Mouse (Mus musculus) limb, embryonic 14.5 days (tissue): ENCODE data around the gene Elmsan1. TPM values are rescaled to one million over a fixed set of nuclear protein-coding genes. Genes with fewer than 3 reads are reported as not detected.

Experiments
- ATAC-seq: fragments of 200-750 bp; cut with Nextera tagmentation; 2 replicates; pipeline ENCODE4 v1.8.0; 2017; ENCODE audit warnings: low read depth, moderate number of reproducible peaks, moderate TSS enrichment; ENCODE audit not compliant: low FRiP score
- DNase-seq: peaks from one replicate; pipeline ENCODE4 v3.0.0-alpha.2; 2015; ENCODE audit warnings: low spot score
- H3K27ac ChIP-seq: fragments of 300-500 bp; sonication (generic); replicated peaks from 2 replicates; pipeline ENCODE4 v1.5.1; 2014; ENCODE audit warnings: low read depth, mild to moderate bottlenecking, low read length, moderate library complexity, mixed read lengths
- H3K27me3 ChIP-seq: fragments of 300-500 bp; sonication (generic); 2 replicates; pipeline ENCODE4 v1.6.1; 2014; ENCODE audit warnings: low read length, mixed read lengths; ENCODE audit not compliant: control insufficient read depth, insufficient read depth
- H3K36me3 ChIP-seq: fragments of 300-500 bp; sonication (generic); 2 replicates; pipeline ENCODE4 v1.6.1; 2014; ENCODE audit warnings: mild to moderate bottlenecking, low read length, moderate library complexity, mixed read lengths; ENCODE audit not compliant: control insufficient read depth, insufficient read depth
- H3K4me1 ChIP-seq: fragments of 300-500 bp; sonication (generic); 2 replicates; pipeline ENCODE4 v1.6.1; 2014; ENCODE audit warnings: antibody characterized with exemption, low read length, mixed read lengths; ENCODE audit not compliant: control insufficient read depth, insufficient read depth
- H3K4me2 ChIP-seq: fragments of 300-500 bp; sonication (generic); replicated peaks from 2 replicates; pipeline ENCODE4 v1.6.1; 2014; ENCODE audit warnings: low read depth, mild to moderate bottlenecking, low read length, moderate library complexity; ENCODE audit not compliant: severe bottlenecking
- H3K4me3 ChIP-seq: fragments of 300-500 bp; sonication (generic); replicated peaks from 2 replicates; pipeline ENCODE4 v1.5.1; 2014; ENCODE audit warnings: low read length
- H3K9ac ChIP-seq: fragments of 300-500 bp; sonication (generic); 2 replicates; pipeline ENCODE4 v1.6.1; 2014; ENCODE audit warnings: mild to moderate bottlenecking, low read depth, low read length, moderate library complexity; ENCODE audit not compliant: severe bottlenecking
- H3K9me3 ChIP-seq: fragments of 300-500 bp; sonication (generic); 2 replicates; pipeline ENCODE4 v1.6.1; 2016; ENCODE audit warnings: low read length; ENCODE audit not compliant: control insufficient read depth
- POLR2A ChIP-seq: fragments of 200-500 bp; IDR thresholded peaks from 2 replicates; pipeline ENCODE4 v1.8.0; 2012; ENCODE audit warnings: inconsistent platforms, mild to moderate bottlenecking, moderate library complexity, borderline replicate concordance; ENCODE audit not compliant: insufficient read depth, insufficient read length; ENCODE audit errors: extremely low read depth
- WGBS: fragments of 180-500 bp; shearing (Covaris S2); extraction: QIAGEN DNeasy Blood & Tissue Kit; methylation state at CpG from one replicate; pipeline ENCODE4 v1.1.7; 2014; 5-methylcytosine and 5-hydroxymethylcytosine counted together
- polyA plus RNA-seq, 2 experiments: library from polyadenylated mRNA; depleted of rRNA in 1 of 2; stranded (reverse) in 1 of 2; unstranded in 1 of 2; fragments of >200 nt; fragmentation: Nextera tagmentation in 1 of 2; extraction: Ambion mirVana in 1 of 2; gene quantifications; 2 replicates each; pipeline versions ENCODE4 v1.2.1 to v1.2.3; 2012 to 2014

The Elmsan1 gene
- polyA plus RNA-seq, 2 experiments: 11.8 to 14.4 TPM

GRCm38 (mm10) chr12:84178052-84178451, 40.6 kb downstream of the Elmsan1 start:
- H3K36me3 ChIP-seq: peaks cover 12% of the 10 kb centered on the region
- no peak overlapping the region for H3K4me3 ChIP-seq
- ATAC-seq (no peak), DNase-seq (no peak)
- no peak overlapping the region for H3K27ac ChIP-seq
- no peak overlapping the region for H3K4me2 ChIP-seq
- H3K9me3 ChIP-seq: no peaks in the 10 kb centered on the region
- no peak overlapping the region for H3K9ac ChIP-seq
- H3K27me3 ChIP-seq: no peaks in the 10 kb centered on the region
- H3K4me1 ChIP-seq: peaks cover 75% of the 10 kb centered on the region
- no peak for TF ChIP-seq POLR2A
- WGBS: 42% methylated on average over 1 of the region's 1 CpGs

- Histone ChIP-seq H3K27ac (peak overlapping the region; percentile 87), H3K4me2 (peak overlapping the region; percentile 70; the same call in 1 of the 2 replicates)
Measured at GRCm38 (mm10) chr12:84176886-84177765, 41.6 kb downstream of the Elmsan1 start.

GRCm38 (mm10) chr12:84176126-84176769, 42.4 kb downstream of the Elmsan1 start:
- DNase-seq: peak; percentile 58
- ATAC-seq: no peak; the same call in 1 of the 2 replicates

More at GRCm38 (mm10) chr12:84176886-84177765, 41.6 kb downstream of the Elmsan1 start:
- DNase-seq: no peak
- no peak overlapping the region for H3K9ac ChIP-seq
- peaks cover 20% of the 10 kb centered on the region for H3K36me3 ChIP-seq
- no peak for ATAC-seq
- H3K9me3 ChIP-seq: no peaks in the 10 kb centered on the region
- no peaks in the 10 kb centered on the region for H3K27me3 ChIP-seq
- no peak overlapping the region for H3K4me3 ChIP-seq
- no peak for TF ChIP-seq POLR2A
- peaks cover 73% of the 10 kb centered on the region for H3K4me1 ChIP-seq
- 50% methylated on average over 6 of the region's 6 CpGs for WGBS

GRCm38 (mm10) chr12:84175659-84176061, 43.0 kb downstream of the Elmsan1 start:
- H3K4me2 ChIP-seq: peak overlapping the region; percentile 70
- H3K9ac ChIP-seq: peak overlapping the region; percentile 63
- H3K27me3 ChIP-seq: no peaks in the 10 kb centered on the region
- peaks cover 58% of the 10 kb centered on the region for H3K4me1 ChIP-seq
- ATAC-seq: peak; percentile 51
- DNase-seq: peak; percentile 82
- peak overlapping the region; percentile 87 for H3K27ac ChIP-seq
- TF ChIP-seq POLR2A: no peak
- H3K9me3 ChIP-seq: no peaks in the 10 kb centered on the region
- under 1% methylated on average over 13 of the region's 20 CpGs for WGBS
- peak overlapping the region; percentile 42 for H3K4me3 ChIP-seq
- peaks cover 34% of the 10 kb centered on the region for H3K36me3 ChIP-seq

More at GRCm38 (mm10) chr12:84176126-84176769, 42.4 kb downstream of the Elmsan1 start:
- WGBS: 6% methylated on average over 13 of the region's 13 CpGs
- no peak for TF ChIP-seq POLR2A
- Histone ChIP-seq H3K27me3 (no peaks in the 10 kb centered on the region), H3K4me2 (peak overlapping the region; percentile 70), H3K9me3 (no peaks in the 10 kb centered on the region), H3K4me3 (peak overlapping the region; percentile 42), H3K4me1 (peaks cover 64% of the 10 kb centered on the region), H3K9ac (peak overlapping the region; percentile 63), H3K36me3 (peaks cover 28% of the 10 kb centered on the region), H3K27ac (peak overlapping the region; percentile 87)

- DNase-seq: peak; percentile 53
- no peak for TF ChIP-seq POLR2A
Measured at GRCm38 (mm10) chr12:84174871-84175270, 43.8 kb downstream of the Elmsan1 start.

More at GRCm38 (mm10) chr12:84174871-84175270, 43.8 kb downstream of the Elmsan1 start:
- 67% methylated on average over 6 of the region's 6 CpGs for WGBS
- Histone ChIP-seq H3K36me3 (peaks cover 35% of the 10 kb centered on the region), H3K27me3 (no peaks in the 10 kb centered on the region), H3K9ac (no peak overlapping the region), H3K9me3 (no peaks in the 10 kb centered on the region), H3K4me1 (peaks cover 50% of the 10 kb centered on the region), H3K4me3 (0 out of 2 replicates have a peak overlapping the region, but pooled peaks have one; percentile 42), H3K4me2 (peak overlapping the region; percentile 70), H3K27ac (peak overlapping the region; percentile 87; the same call in 1 of the 2 replicates)
- ATAC-seq: no peak
